Mouse (Mus musculus) CD4-positive, CD25-positive, alpha-beta regulatory T cell, adult 2 months (primary cell): ENCODE results near the gene Aldoart1.

Experiments
- DNase-seq: peaks from one replicate; pipeline ENCODE4 v3.0.0-alpha.2; 2012; ENCODE audit warnings: low read depth, low spot score

Aldoart1 gene

GRCm38 (mm10) chr4:72852534-72852933 is at the start of gene Aldoart1:
Gene Aldoart1, minus strand, starts transcription at chr4:72852634.
- no peak for DNase-seq

GRCm38 (mm10) chr4:72901566-72901965 is 49.1 kb upstream of the Aldoart1 start:
- DNase-seq: no peak

- DNase-seq: no peak
These were observed 13.1 kb upstream of the Aldoart1 start for GRCm38 (mm10) chr4:72865371-72866075.

- no peak for DNase-seq
These were observed 8.2 kb downstream of the Aldoart1 start for GRCm38 (mm10) chr4:72844276-72844675.

GRCm38 (mm10) chr4:72843025-72843424 is 9.4 kb downstream of the Aldoart1 start:
- no peak for DNase-seq

GRCm38 (mm10) chr4:72836430-72836829 is 16.0 kb downstream of the Aldoart1 start:
- DNase-seq: no peak

GRCm38 (mm10) chr4:72835400-72835799 is 17.0 kb downstream of the Aldoart1 start:
- no peak for DNase-seq

GRCm38 (mm10) chr4:72800816-72801215 is 51.6 kb downstream of the Aldoart1 start:
- DNase-seq: no peak
